Mouse (Mus musculus): ENCODE measurements around the gene Nfic. TPM values are rescaled to one million over a fixed set of nuclear protein-coding genes. Genes with fewer than 3 reads are reported as not detected.

The Nfic gene
- polyA plus RNA-seq, 1 experiment from 2014 or later = 57.2 TPM

DNA sequence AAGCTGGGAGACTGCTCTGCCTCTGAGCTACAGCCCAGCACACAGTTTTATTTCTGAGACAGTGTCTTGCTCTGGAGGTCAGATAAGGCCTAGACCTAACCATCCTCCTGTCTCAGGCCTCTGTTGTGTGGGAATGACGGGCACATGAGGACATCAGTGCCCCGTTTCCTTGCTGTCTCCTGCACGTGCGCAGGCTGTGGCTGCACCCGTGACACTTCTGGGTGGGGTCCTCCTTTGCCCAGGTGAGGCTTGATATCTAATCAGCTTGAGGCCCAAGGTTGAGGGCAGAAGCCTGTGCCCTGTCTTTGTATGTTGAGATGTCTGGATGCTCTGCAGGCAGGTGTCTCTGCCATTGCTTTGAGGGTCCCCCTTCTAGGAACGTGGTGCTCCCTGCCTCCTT is 63.2 kb downstream of the Nfic start:
- ATAC-seq (replicated peaks; ENCODE audit: low FRiP score, low TSS enrichment, low read depth) = peak; percentile 35

DNA sequence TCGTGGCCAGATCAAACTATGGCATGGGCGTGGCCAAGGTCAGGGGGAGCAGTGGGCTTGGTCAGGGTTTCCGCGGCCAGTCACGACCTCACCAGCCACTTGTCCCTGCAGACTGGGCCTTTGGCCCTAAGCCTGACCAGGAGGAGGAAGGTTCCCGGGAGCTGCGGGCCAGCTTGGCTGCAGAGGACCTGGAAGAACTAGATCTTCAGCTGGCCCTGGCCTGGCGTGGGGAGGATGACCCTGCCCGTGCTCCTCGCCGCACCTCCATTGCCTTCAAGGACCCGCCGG is 64.8 kb downstream of the Nfic start:
- WGBS = 85% methylated on average over 13 of the region's 13 CpGs
- H3K4me1 ChIP-seq (replicated peaks; ENCODE audit: control insufficient read depth, insufficient read depth, low read length) = peaks cover 23% of the 10 kb centered on the region
- no peak overlapping the region for H3K4me2 ChIP-seq (ENCODE audit: low read length)
- H3K36me3 ChIP-seq (ENCODE audit: control insufficient read depth, insufficient read depth, low read length) = peaks cover 32% of the 10 kb centered on the region
- H3K27me3 ChIP-seq (replicated peaks; ENCODE audit: control insufficient read depth, insufficient read depth, low read length) = no peaks in the 10 kb centered on the region
- ATAC-seq (replicated peaks; ENCODE audit: low FRiP score, low TSS enrichment, low read depth) = no peak
- no peak for DNase-seq (ENCODE audit: low spot score)
- H3K9me3 ChIP-seq (ENCODE audit: control insufficient read depth, low read length) = no peaks in the 10 kb centered on the region
- H3K9ac ChIP-seq (ENCODE audit: low read length) = no peak overlapping the region
- no peak overlapping the region for H3K4me3 ChIP-seq (ENCODE audit: low read depth, low read length)
- H3K27ac ChIP-seq (ENCODE audit: low read depth) = no peak overlapping the region

More for the DNA sequence above, 63.2 kb downstream of the Nfic start:
- Histone ChIP-seq H3K27ac (ENCODE audit: low read depth) (peak overlapping the region; percentile 69; the same call in 1 of the 2 replicates), H3K36me3 (ENCODE audit: control insufficient read depth, insufficient read depth, low read length) (peaks cover 26% of the 10 kb centered on the region), H3K27me3 (replicated peaks; ENCODE audit: control insufficient read depth, insufficient read depth, low read length) (no peaks in the 10 kb centered on the region), H3K4me2 (ENCODE audit: low read length) (no peak overlapping the region), H3K9ac (ENCODE audit: low read length) (no peak overlapping the region), H3K4me1 (replicated peaks; ENCODE audit: control insufficient read depth, insufficient read depth, low read length) (peaks cover 20% of the 10 kb centered on the region), H3K4me3 (ENCODE audit: low read depth, low read length) (no peak overlapping the region), H3K9me3 (ENCODE audit: control insufficient read depth, low read length) (no peaks in the 10 kb centered on the region)
- DNase-seq (ENCODE audit: low spot score) = no peak
- 81% methylated on average over 6 of the region's 6 CpGs for WGBS

DNA sequence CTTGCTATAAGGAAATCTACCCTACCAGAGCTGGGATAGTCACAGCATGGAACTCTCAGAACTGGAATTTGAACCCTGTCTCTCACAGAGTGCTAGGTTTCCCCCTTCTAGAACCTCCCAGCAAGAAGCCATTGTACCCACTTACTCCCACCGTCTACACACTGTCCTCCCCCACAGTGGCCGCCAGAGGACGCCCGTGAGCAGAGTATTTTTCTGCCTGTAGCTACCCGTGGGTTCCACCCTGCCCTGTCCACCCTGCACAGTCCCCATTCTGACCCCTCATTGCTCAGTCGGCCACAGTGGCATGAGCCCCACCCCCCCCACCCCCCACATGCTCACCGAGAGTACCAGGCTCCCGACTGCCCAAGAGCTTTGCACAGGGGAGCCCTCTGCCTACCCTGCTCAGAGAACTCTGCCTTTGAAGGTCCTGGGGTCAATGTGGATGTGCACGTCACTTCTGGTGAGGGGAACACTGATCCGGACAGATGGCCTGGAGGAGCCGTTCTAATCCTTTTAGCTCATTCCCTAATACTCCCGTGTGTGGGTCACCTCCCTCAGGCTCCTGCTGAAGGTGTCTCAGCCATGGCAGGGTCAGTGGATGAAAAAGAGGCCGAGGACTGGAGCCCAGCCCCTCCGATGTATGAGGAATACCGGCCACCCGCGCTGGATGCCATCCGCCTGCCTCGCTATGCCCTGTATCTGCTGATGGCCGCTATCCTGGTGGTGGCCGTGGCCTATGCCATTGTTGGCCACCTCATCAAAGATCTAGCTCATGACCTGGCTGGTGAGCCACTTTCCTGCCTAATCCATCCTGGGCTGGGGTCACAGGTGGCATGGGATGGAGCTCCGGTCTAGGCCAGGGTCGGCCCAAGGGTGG is 65.4 kb downstream of the Nfic start:
- H3K27me3 ChIP-seq (replicated peaks; ENCODE audit: control insufficient read depth, insufficient read depth, low read length) = no peaks in the 10 kb centered on the region
- ATAC-seq (replicated peaks; ENCODE audit: low FRiP score, low TSS enrichment, low read depth) (no peak), DNase-seq (ENCODE audit: low spot score) (peak; percentile 91)
- H3K4me1 ChIP-seq (replicated peaks; ENCODE audit: control insufficient read depth, insufficient read depth, low read length) = peaks cover 29% of the 10 kb centered on the region
- H3K27ac ChIP-seq (ENCODE audit: low read depth) = no peak overlapping the region
- H3K9ac ChIP-seq (ENCODE audit: low read length) = no peak overlapping the region
- H3K36me3 ChIP-seq (ENCODE audit: control insufficient read depth, insufficient read depth, low read length) = peaks cover 32% of the 10 kb centered on the region
- H3K9me3 ChIP-seq (ENCODE audit: control insufficient read depth, low read length) = no peaks in the 10 kb centered on the region
- no peak overlapping the region for H3K4me2 ChIP-seq (ENCODE audit: low read length)
- H3K4me3 ChIP-seq (ENCODE audit: low read depth, low read length) = no peak overlapping the region
- WGBS = 61% methylated on average over 23 of the region's 23 CpGs

GRCm38 (mm10) chr10:81389373-81389772 is 66.1 kb downstream of the Nfic start:
- WGBS = 55% methylated on average over 3 of the region's 3 CpGs
- Histone ChIP-seq H3K4me1 (replicated peaks; ENCODE audit: control insufficient read depth, insufficient read depth, low read length) (peaks cover 30% of the 10 kb centered on the region), H3K36me3 (ENCODE audit: control insufficient read depth, insufficient read depth, low read length) (peaks cover 32% of the 10 kb centered on the region), H3K4me3 (ENCODE audit: low read depth, low read length) (no peak overlapping the region), H3K27me3 (replicated peaks; ENCODE audit: control insufficient read depth, insufficient read depth, low read length) (no peaks in the 10 kb centered on the region), H3K9ac (ENCODE audit: low read length) (no peak overlapping the region), H3K27ac (ENCODE audit: low read depth) (no peak overlapping the region), H3K4me2 (ENCODE audit: low read length) (no peak overlapping the region), H3K9me3 (ENCODE audit: control insufficient read depth, low read length) (no peaks in the 10 kb centered on the region)
- no peak for DNase-seq (ENCODE audit: low spot score)
- ATAC-seq (replicated peaks; ENCODE audit: low FRiP score, low TSS enrichment, low read depth) = no peak

GRCm38 (mm10) chr10:81388505-81389055 is 66.9 kb downstream of the Nfic start, which contains the start of gene Gm48552:
Gene Gm48552, plus strand, starts transcription at chr10:81389005.
- no peak within 1 kb of the TSS for H3K4me3 ChIP-seq (ENCODE audit: low read depth, low read length)
- peaks cover 26% of the 10 kb centered on the region for H3K4me1 ChIP-seq (replicated peaks; ENCODE audit: control insufficient read depth, insufficient read depth, low read length)
- no peak within 1 kb of the TSS for H3K9ac ChIP-seq (ENCODE audit: low read length)
- H3K4me2 ChIP-seq (ENCODE audit: low read length) = no peak within 1 kb of the TSS
- DNase-seq (ENCODE audit: low spot score) (no peak), ATAC-seq (replicated peaks; ENCODE audit: low FRiP score, low TSS enrichment, low read depth) (no peak)
- H3K27ac ChIP-seq (ENCODE audit: low read depth) = no peak within 1 kb of the TSS
- 50% methylated on average over 5 of the region's 5 CpGs for WGBS
- no peaks in the 10 kb centered on the region for H3K27me3 ChIP-seq (replicated peaks; ENCODE audit: control insufficient read depth, insufficient read depth, low read length)
- peaks cover 32% of the 10 kb centered on the region for H3K36me3 ChIP-seq (ENCODE audit: control insufficient read depth, insufficient read depth, low read length)
- no peaks in the 10 kb centered on the region for H3K9me3 ChIP-seq (ENCODE audit: control insufficient read depth, low read length)

GRCm38 (mm10) chr10:81387716-81388115 is 67.7 kb downstream of the Nfic start:
- no peak for ATAC-seq (replicated peaks; ENCODE audit: low FRiP score, low TSS enrichment, low read depth)
- no peaks in the 10 kb centered on the region for H3K9me3 ChIP-seq (ENCODE audit: control insufficient read depth, low read length)
- WGBS = 94% methylated on average over 20 of the region's 20 CpGs

DNA sequence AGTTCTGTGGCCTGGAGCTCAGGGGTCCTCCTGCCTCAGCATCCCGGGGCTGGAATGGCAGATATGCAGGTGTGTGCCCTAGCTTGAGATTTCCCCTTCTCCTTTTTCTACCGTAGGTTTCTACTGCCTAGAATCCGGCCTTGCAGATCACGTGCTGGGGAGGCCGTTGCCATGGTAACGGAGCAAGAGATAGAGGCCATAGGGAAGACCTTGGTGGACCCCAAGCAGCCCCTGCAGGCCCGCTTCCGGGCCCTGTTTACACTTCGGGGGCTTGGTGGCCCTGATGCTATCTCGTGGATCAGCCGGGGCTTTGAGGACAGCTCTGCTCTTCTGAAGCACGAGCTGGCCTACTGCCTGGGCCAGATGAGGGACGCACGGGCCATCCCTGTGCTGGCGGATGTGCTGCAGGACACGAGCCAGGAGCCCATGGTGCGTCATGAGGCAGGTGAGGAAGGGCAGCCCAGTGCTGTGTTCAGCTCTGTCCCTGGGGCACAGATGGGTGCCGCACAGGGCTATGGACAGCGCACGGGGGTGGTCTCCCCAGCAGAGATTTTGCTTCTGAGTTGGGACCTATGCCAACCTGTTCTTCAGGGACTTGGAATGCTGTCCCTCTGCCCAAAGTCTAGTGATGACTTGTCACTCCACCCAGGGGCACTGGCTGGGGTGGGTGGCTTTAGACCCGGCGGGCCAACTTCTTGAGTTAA is 69.7 kb downstream of the Nfic start:
- 70% methylated on average over 22 of the region's 22 CpGs for WGBS
- Histone ChIP-seq H3K4me1 (replicated peaks; ENCODE audit: control insufficient read depth, insufficient read depth, low read length) (peaks cover 14% of the 10 kb centered on the region), H3K36me3 (ENCODE audit: control insufficient read depth, insufficient read depth, low read length) (peaks cover 32% of the 10 kb centered on the region), H3K9me3 (ENCODE audit: control insufficient read depth, low read length) (no peaks in the 10 kb centered on the region), H3K4me2 (ENCODE audit: low read length) (peak overlapping the region; percentile 96), H3K4me3 (ENCODE audit: low read depth, low read length) (0 out of 2 replicates have a peak overlapping the region, but pooled peaks have one; percentile 97), H3K27me3 (replicated peaks; ENCODE audit: control insufficient read depth, insufficient read depth, low read length) (no peaks in the 10 kb centered on the region), H3K27ac (ENCODE audit: low read depth) (no peak overlapping the region), H3K9ac (ENCODE audit: low read length) (0 out of 2 replicates have a peak overlapping the region, but pooled peaks have one; percentile 87)
- no peak for DNase-seq (ENCODE audit: low spot score)
- ATAC-seq (replicated peaks; ENCODE audit: low FRiP score, low TSS enrichment, low read depth) = no peak

More at GRCm38 (mm10) chr10:81387716-81388115, 67.7 kb downstream of the Nfic start:
- no peak overlapping the region for H3K4me2 ChIP-seq (ENCODE audit: low read length)
- H3K9ac ChIP-seq (ENCODE audit: low read length) = no peak overlapping the region
- H3K4me3 ChIP-seq (ENCODE audit: low read depth, low read length) = no peak overlapping the region
- no peak for DNase-seq (ENCODE audit: low spot score)
- H3K4me1 ChIP-seq (replicated peaks; ENCODE audit: control insufficient read depth, insufficient read depth, low read length) = peaks cover 18% of the 10 kb centered on the region
- no peak overlapping the region for H3K27ac ChIP-seq (ENCODE audit: low read depth)
- H3K36me3 ChIP-seq (ENCODE audit: control insufficient read depth, insufficient read depth, low read length) = peaks cover 32% of the 10 kb centered on the region
- no peaks in the 10 kb centered on the region for H3K27me3 ChIP-seq (replicated peaks; ENCODE audit: control insufficient read depth, insufficient read depth, low read length)

- DNase-seq (ENCODE audit: low spot score) = no peak
- peaks cover 14% of the 10 kb centered on the region for H3K4me1 ChIP-seq (replicated peaks; ENCODE audit: control insufficient read depth, insufficient read depth, low read length)
- peak; percentile 12; the same call in 1 of the 2 replicates for ATAC-seq (replicated peaks; ENCODE audit: low FRiP score, low TSS enrichment, low read depth)
- under 1% methylated on average over 19 of the region's 19 CpGs for WGBS
- peak overlapping the region; percentile 96 for H3K4me2 ChIP-seq (ENCODE audit: low read length)
- H3K36me3 ChIP-seq (ENCODE audit: control insufficient read depth, insufficient read depth, low read length) = peaks cover 32% of the 10 kb centered on the region
- peak overlapping the region; percentile 85 for H3K27ac ChIP-seq (ENCODE audit: low read depth)
- no peaks in the 10 kb centered on the region for H3K27me3 ChIP-seq (replicated peaks; ENCODE audit: control insufficient read depth, insufficient read depth, low read length)
- H3K9ac ChIP-seq (ENCODE audit: low read length) = peak overlapping the region; percentile 87
- no peaks in the 10 kb centered on the region for H3K9me3 ChIP-seq (ENCODE audit: control insufficient read depth, low read length)
- H3K4me3 ChIP-seq (ENCODE audit: low read depth, low read length) = peak overlapping the region; percentile 97
Measured at GRCm38 (mm10) chr10:81384605-81384982, 70.8 kb downstream of the Nfic start.

Data from intestine, embryonic 14.5 days (tissue).